In the genomic region with DNA sequence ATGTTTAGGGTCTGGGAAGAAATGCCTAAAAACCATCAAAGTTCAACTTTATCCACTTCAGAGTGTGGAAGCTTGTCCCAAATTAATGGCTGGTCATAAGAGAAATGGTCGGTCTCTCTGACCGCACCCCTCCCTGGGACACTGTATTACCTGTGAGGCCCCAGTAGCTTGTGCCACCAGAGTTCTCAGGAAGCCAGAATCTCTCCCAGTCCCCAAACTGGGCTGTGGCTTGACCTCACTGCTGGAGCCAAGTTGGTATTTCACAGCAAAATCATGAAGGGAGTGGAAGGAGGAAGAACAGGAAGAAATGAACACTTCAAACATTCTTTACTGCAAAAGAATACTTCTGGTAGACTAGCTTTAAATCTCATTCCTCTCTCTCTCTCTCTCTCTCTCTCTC, we compare ENCODE assay signal across 8 mouse cellular contexts. TPM values are rescaled to one million over a fixed set of nuclear protein-coding genes. Genes with fewer than 3 reads are reported as not detected.
DNase-seq lines count a peak whose midpoint lies in the region; ATAC-seq and TF ChIP-seq lines count a peak whose summit lies in the region.

No protein-coding gene starts in this region.

- peak; percentile 44 to 66 for DNase-seq in heart, adult 18-20 months
- no peak for DNase-seq in heart, postnatal 14 days
- DNase-seq in adipocyte (ENCODE audit: low spot score) (peak; percentile 59), MN1 (ENCODE audit: low spot score) (no peak)
- no peak for DNase-seq in liver, postnatal 0 days
- no peak for DNase-seq in cerebellum, adult 11 months
- DNase-seq in kidney, adult 8-10 months: no peak

- no peaks in the 10 kb centered on the region for H3K9me3 ChIP-seq in heart, embryonic 14.5 days (ENCODE audit: control insufficient read depth, low read length)
- no peaks in the 10 kb centered on the region for H3K9me3 ChIP-seq in liver, postnatal 0 days (ENCODE audit: low read length)

- no peak for TF ChIP-seq EP300 in liver, postnatal 0 days (IDR thresholded peaks at IDR 0.05; ENCODE audit: low read depth)

- peak overlapping the region in 1 of 2 experiments; percentile 92; a peak in 1 of 4 replicates for H3K4me3 ChIP-seq in heart, embryonic 14.5 days (ENCODE audit: control insufficient read depth in 1 of 2, insufficient read depth in 1 of 2, low read depth in 1 of 2, low read length in 2 of 2)
- H3K4me3 ChIP-seq in liver, postnatal 0 days (ENCODE audit: low read depth, low read length): peak overlapping the region; percentile 86

- H3K9ac ChIP-seq in heart, embryonic 14.5 days (ENCODE audit: low read length): peak overlapping the region; percentile 99
- peak overlapping the region; percentile 34; the same call in 1 of the 2 replicates for H3K9ac ChIP-seq in liver, postnatal 0 days (replicated peaks)

- no peak for ATAC-seq in heart, embryonic 14.5 days (ENCODE audit: insufficient number of reproducible peaks, insufficient read depth, low FRiP score, low read depth)
- ATAC-seq in liver, postnatal 0 days: no peak

- H3K36me3 ChIP-seq in heart, embryonic 14.5 days (ENCODE audit: control insufficient read depth, insufficient read depth, low read length): peaks cover 7% of the 10 kb centered on the region; the same call in 1 of the 2 replicates
- H3K36me3 ChIP-seq in liver, postnatal 0 days (replicated peaks; ENCODE audit: insufficient read depth, low read length): 0 out of 2 replicates have a peak, but pooled peaks cover 7% of the 10 kb centered on the region

- peak overlapping the region; percentile 78 for H3K4me2 ChIP-seq in heart, embryonic 14.5 days (ENCODE audit: low read length)
- peak overlapping the region; percentile 73 for H3K4me2 ChIP-seq in liver, postnatal 0 days (ENCODE audit: low read depth, low read length)

- WGBS in heart, embryonic 14.5 days: 39% methylated on average over 2 of the region's 2 CpGs
- 30% methylated on average over 2 of the region's 2 CpGs for WGBS in liver, postnatal 0 days (ENCODE audit: insufficient replicate concordance)

- H3K4me1 ChIP-seq in heart, embryonic 14.5 days (ENCODE audit: control insufficient read depth in 2 of 2, insufficient read depth in 2 of 2, low read length in 2 of 2): peaks cover 15 to 56% of the 10 kb centered on the region in 2 experiments
- peaks cover 4% of the 10 kb centered on the region for H3K4me1 ChIP-seq in liver, postnatal 0 days (ENCODE audit: insufficient read depth)

- TF ChIP-seq CTCF in liver, postnatal 0 days (IDR thresholded peaks at IDR 0.05; ENCODE audit: low read depth): no peak

- peak overlapping the region; percentile 15 to 29; a peak in 1 of 4 replicates for H3K27ac ChIP-seq in heart, embryonic 14.5 days (replicated peaks in 1 of 2; ENCODE audit: control insufficient read depth in 1 of 2, insufficient read depth in 1 of 2, low read depth in 2 of 2, low read length in 2 of 2)
- H3K27ac ChIP-seq in liver, postnatal 0 days (ENCODE audit: low read depth): peak overlapping the region; percentile 85; the same call in 1 of the 2 replicates

- H3K27me3 ChIP-seq in heart, embryonic 14.5 days (ENCODE audit: control insufficient read depth, insufficient read depth, low read length): no peaks in the 10 kb centered on the region
- peaks cover 10% of the 10 kb centered on the region; the same call in 1 of the 2 replicates for H3K27me3 ChIP-seq in liver, postnatal 0 days (ENCODE audit: insufficient read depth, low read length)

- intact Hi-C loops in heart, postnatal 14 days (cut with DNase I): no loop called here

RNA-seq across cellular contexts. Expression of a gene that starts 9.6 kb away (rescaled TPM):
- 10 to 100 TPM; 34.4 to 44.2 TPM for total RNA-seq in heart, adult 18-20 months (2021)
- 10 to 100 TPM; 51.3 to 58.5 TPM for total RNA-seq in heart, postnatal 14 days (2021)
- polyA plus RNA-seq in heart, embryonic 14.5 days (2014; fragmentation: Nextera tagmentation; extraction: Ambion mirVana): 22.0 and 22.2 TPM in 2 replicates
- 8.1 and 8.8 TPM in 2 replicates for polyA plus RNA-seq in liver, postnatal 0 days (2015; fragmentation: Nextera tagmentation; extraction: Ambion mirVana)

Comparison
In these comparisons a context has a peak if more than half of its experiments do, and no peak if none do; other contexts are left out.
1. DNase-seq: peak in heart, adult 18-20 months (2 of 2) and adipocyte (single experiment); none in heart, postnatal 14 days (0 of 2), liver, postnatal 0 days (single experiment), MN1 (single experiment), cerebellum, adult 11 months (single experiment) and kidney, adult 8-10 months (0 of 2).